Mouse (Mus musculus) midbrain, embryonic 13.5 days (tissue): ENCODE data around the gene Trpc4ap. TPM values are rescaled to one million over a fixed set of nuclear protein-coding genes. Genes with fewer than 3 reads are reported as not detected.
A peak's percentile ranks its signal among the peaks of the same experiment; 100 is the strongest.
"Not testable (repeated sequence)": the region's sequence is repeated elsewhere in the genome, so short reads cannot be mapped to it uniquely, and the experiment has no call there.

Source experiments
- ATAC-seq: fragments of 200-750 bp; cut with Nextera tagmentation; 2 replicates; pipeline ENCODE4 v1.8.0; 2017; ENCODE audit warnings: mild to moderate bottlenecking, moderate TSS enrichment, moderate library complexity
- H3K27ac ChIP-seq: fragments of 300-500 bp; sonication (generic); 2 replicates; pipeline ENCODE4 v1.5.1; 2015; ENCODE audit warnings: inconsistent platforms, mild to moderate bottlenecking, moderate library complexity
- H3K27me3 ChIP-seq: fragments of 300-500 bp; sonication (generic); 2 replicates; pipeline ENCODE4 v1.6.1; 2015; ENCODE audit warnings: mild to moderate bottlenecking, inconsistent platforms
- H3K36me3 ChIP-seq: fragments of 300-500 bp; sonication (generic); 2 replicates; pipeline ENCODE4 v1.6.1; 2015; ENCODE audit warnings: mild to moderate bottlenecking, inconsistent platforms
- H3K4me1 ChIP-seq: fragments of 300-500 bp; sonication (generic); replicated peaks from 2 replicates; pipeline ENCODE4 v1.6.1; 2015; ENCODE audit warnings: inconsistent platforms
- H3K4me2 ChIP-seq: fragments of 300-500 bp; sonication (generic); replicated peaks from 2 replicates; pipeline ENCODE4 v1.6.1; 2015; ENCODE audit warnings: moderate library complexity, mild to moderate bottlenecking, inconsistent platforms
- H3K4me3 ChIP-seq: fragments of 300-500 bp; sonication (generic); replicated peaks from 2 replicates; pipeline ENCODE4 v1.5.1; 2015; ENCODE audit warnings: mild to moderate bottlenecking, inconsistent platforms
- H3K9ac ChIP-seq: fragments of 300-500 bp; sonication (generic); replicated peaks from 2 replicates; pipeline ENCODE4 v1.6.1; 2015; ENCODE audit warnings: mild to moderate bottlenecking, inconsistent platforms
- H3K9me3 ChIP-seq: fragments of 300-500 bp; sonication (generic); 2 replicates; pipeline ENCODE4 v1.6.1; 2016; ENCODE audit warnings: mild to moderate bottlenecking, inconsistent platforms
- WGBS: fragments of 180-500 bp; shearing (Covaris S2); methylation state at CpG from one replicate; pipeline ENCODE4 v1.1.7; 2015; 5-methylcytosine and 5-hydroxymethylcytosine counted together
- polyA plus RNA-seq: library from polyadenylated mRNA; unstranded; fragments of >200 nt; fragmentation: Nextera tagmentation; extraction: Ambion mirVana; gene quantifications from 2 replicates; pipeline ENCODE4 v1.2.1, GENCODE M21; 2015

The Trpc4ap gene
- polyA plus RNA-seq, 1 experiment from 2014 or later: 169 TPM

DNA sequence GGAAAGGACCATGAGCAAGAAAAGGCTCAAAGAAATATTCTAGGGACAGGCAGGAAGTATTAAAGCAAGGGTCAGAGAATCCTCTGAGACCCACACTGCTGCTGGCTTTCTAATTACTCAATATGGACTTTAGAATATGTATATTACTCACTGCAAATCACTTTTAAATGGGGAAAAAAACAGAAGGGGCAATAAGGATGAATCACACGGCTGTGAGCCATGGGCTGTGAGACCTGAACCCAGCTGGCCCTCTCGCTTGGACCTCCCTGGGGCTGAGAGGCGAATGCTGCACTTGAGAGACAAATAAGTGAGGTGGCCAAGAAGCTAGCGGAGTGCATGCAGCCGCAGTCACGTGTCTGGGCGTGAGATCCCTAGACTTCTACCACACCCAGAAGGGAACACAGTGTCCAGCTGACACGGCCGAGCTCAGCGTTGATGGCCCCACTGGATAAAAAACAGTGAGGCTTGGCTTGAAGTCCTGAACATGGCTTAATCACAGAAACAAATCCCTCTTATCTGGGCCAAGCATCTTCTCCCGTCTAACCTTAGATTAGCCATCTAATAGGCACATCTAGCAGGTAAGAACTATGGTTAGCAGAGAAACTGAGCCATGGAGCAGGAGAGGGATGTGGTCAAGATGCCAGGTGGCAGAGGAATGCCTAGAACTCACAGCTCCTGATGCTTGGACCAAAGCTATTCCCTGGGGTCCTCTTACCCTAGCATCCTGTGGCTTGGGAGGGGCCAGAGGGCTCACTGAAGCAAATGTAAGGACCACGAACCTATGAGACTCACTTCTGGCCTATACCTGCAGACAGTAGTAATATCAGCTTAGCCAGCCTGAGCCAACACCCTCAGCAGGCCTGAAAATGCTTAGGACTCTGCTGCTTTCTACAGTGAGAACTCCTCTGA lies 25.2 kb upstream of the Trpc4ap start:
- 91% methylated on average over 12 of the region's 12 CpGs for WGBS

GRCm38 (mm10) chr2:155710557-155710956 lies 18.4 kb upstream of the Trpc4ap start:
- 93% methylated on average over 11 of the region's 11 CpGs for WGBS
- H3K9ac ChIP-seq: no peak overlapping the region
- no peaks in the 10 kb centered on the region for H3K4me1 ChIP-seq
- peaks cover 89% of the 10 kb centered on the region for H3K36me3 ChIP-seq
- no peak for ATAC-seq
- H3K27ac ChIP-seq: no peak overlapping the region
- no peaks in the 10 kb centered on the region for H3K9me3 ChIP-seq
- H3K4me2 ChIP-seq: no peak overlapping the region
- no peak overlapping the region for H3K4me3 ChIP-seq
- no peaks in the 10 kb centered on the region for H3K27me3 ChIP-seq

More for the DNA sequence above, 25.2 kb upstream of the Trpc4ap start:
- Histone ChIP-seq H3K27ac (no peak overlapping the region), H3K9me3 (no peaks in the 10 kb centered on the region), H3K4me3 (no peak overlapping the region), H3K4me2 (no peak overlapping the region), H3K36me3 (peaks cover 91% of the 10 kb centered on the region), H3K9ac (no peak overlapping the region), H3K27me3 (no peaks in the 10 kb centered on the region), H3K4me1 (no peaks in the 10 kb centered on the region)
- no peak for ATAC-seq

GRCm38 (mm10) chr2:155707251-155707650 lies 15.1 kb upstream of the Trpc4ap start:
- 83% methylated on average over 4 of the region's 4 CpGs for WGBS
- Histone ChIP-seq H3K4me1 (no peaks in the 10 kb centered on the region; the same call in 1 of the 2 replicates), H3K27me3 (no peaks in the 10 kb centered on the region), H3K9me3 (no peaks in the 10 kb centered on the region), H3K4me3 (no peak overlapping the region), H3K4me2 (no peak overlapping the region), H3K9ac (no peak overlapping the region), H3K36me3 (peaks cover 78% of the 10 kb centered on the region), H3K27ac (no peak overlapping the region)
- no peak for ATAC-seq

- Histone ChIP-seq H3K4me2 (no peak overlapping the region), H3K27me3 (no peaks in the 10 kb centered on the region), H3K36me3 (peaks cover 60% of the 10 kb centered on the region), H3K4me3 (no peak overlapping the region), H3K27ac (peak overlapping the region; percentile 69), H3K9me3 (no peaks in the 10 kb centered on the region), H3K9ac (no peak overlapping the region), H3K4me1 (no peaks in the 10 kb centered on the region; the same call in 1 of the 2 replicates)
- 14% methylated on average over 4 of the region's 4 CpGs for WGBS
- peak; percentile 65; the same call in 1 of the 2 replicates for ATAC-seq
Measured at GRCm38 (mm10) chr2:155703630-155704029, 11.4 kb upstream of the Trpc4ap start.

GRCm38 (mm10) chr2:155701399-155701919 lies 9.3 kb upstream of the Trpc4ap start:
- H3K4me2 ChIP-seq: no peak overlapping the region
- ATAC-seq: no peak
- H3K27me3 ChIP-seq: no peaks in the 10 kb centered on the region
- no peaks in the 10 kb centered on the region; the same call in 1 of the 2 replicates for H3K4me1 ChIP-seq
- no peak overlapping the region for H3K9ac ChIP-seq
- no peak overlapping the region for H3K4me3 ChIP-seq
- H3K36me3 ChIP-seq: peaks cover 46% of the 10 kb centered on the region
- 95% methylated on average over 19 of the region's 19 CpGs for WGBS
- H3K9me3 ChIP-seq: no peaks in the 10 kb centered on the region
- no peak overlapping the region for H3K27ac ChIP-seq

- not testable (repeated sequence) for H3K4me2 ChIP-seq, H3K4me1 ChIP-seq, H3K9me3 ChIP-seq, H3K27me3 ChIP-seq, H3K9ac ChIP-seq, ATAC-seq, H3K4me3 ChIP-seq, H3K27ac ChIP-seq
- 90% methylated on average over 6 of the region's 6 CpGs for WGBS
- H3K36me3 ChIP-seq: peaks cover 22% of the 10 kb centered on the region
Measured at GRCm38 (mm10) chr2:155698443-155698842, 6.3 kb upstream of the Trpc4ap start.

GRCm38 (mm10) chr2:155696851-155697250 lies 4.7 kb upstream of the Trpc4ap start:
- no peak for ATAC-seq
- no peaks in the 10 kb centered on the region for H3K27me3 ChIP-seq
- no peaks in the 10 kb centered on the region for H3K4me1 ChIP-seq
- WGBS: 80% methylated on average over 7 of the region's 7 CpGs
- H3K9ac ChIP-seq: no peak overlapping the region
- H3K27ac ChIP-seq: no peak overlapping the region
- no peak overlapping the region for H3K4me3 ChIP-seq
- H3K4me2 ChIP-seq: no peak overlapping the region
- peaks cover 11% of the 10 kb centered on the region for H3K36me3 ChIP-seq
- no peaks in the 10 kb centered on the region for H3K9me3 ChIP-seq

- 16% methylated on average over 7 of the region's 7 CpGs for WGBS
- H3K27ac ChIP-seq: no peak overlapping the region
Measured at GRCm38 (mm10) chr2:155696091-155696558, 3.9 kb upstream of the Trpc4ap start.

DNA sequence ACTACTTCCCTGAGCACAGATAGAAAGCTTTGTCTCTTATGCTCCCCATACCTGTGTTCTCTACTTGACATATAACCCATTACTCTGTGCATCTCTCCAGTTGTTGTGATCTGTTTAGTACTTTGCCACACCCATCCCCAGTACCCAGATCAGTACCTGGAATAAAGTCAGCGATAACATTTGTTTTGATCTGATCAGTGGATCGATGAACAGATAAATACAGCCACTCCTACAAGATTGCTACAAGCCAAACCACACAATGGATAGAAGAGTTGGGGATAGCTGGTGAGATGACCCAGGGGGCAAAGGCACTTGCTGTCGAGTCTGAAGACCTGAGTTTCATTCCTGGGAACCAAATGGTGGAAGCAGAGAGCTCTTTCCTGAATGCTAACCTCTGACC lies 3.1 kb upstream of the Trpc4ap start:
- Histone ChIP-seq H3K4me3 (no peak overlapping the region), H3K27ac (no peak overlapping the region), H3K9ac (no peak overlapping the region), H3K4me1 (peaks cover 11% of the 10 kb centered on the region), H3K27me3 (no peaks in the 10 kb centered on the region), H3K36me3 (no peaks in the 10 kb centered on the region), H3K9me3 (no peaks in the 10 kb centered on the region), H3K4me2 (no peak overlapping the region)
- no peak for ATAC-seq
- WGBS: 77% methylated on average over 3 of the region's 3 CpGs

More at GRCm38 (mm10) chr2:155696091-155696558, 3.9 kb upstream of the Trpc4ap start:
- ATAC-seq: no peak
- no peak overlapping the region for H3K4me2 ChIP-seq
- peaks cover 3% of the 10 kb centered on the region for H3K4me1 ChIP-seq
- H3K27me3 ChIP-seq: no peaks in the 10 kb centered on the region
- H3K9me3 ChIP-seq: no peaks in the 10 kb centered on the region
- no peak overlapping the region for H3K4me3 ChIP-seq
- peaks cover 4% of the 10 kb centered on the region; the same call in 1 of the 2 replicates for H3K36me3 ChIP-seq
- no peak overlapping the region for H3K9ac ChIP-seq

- H3K9ac ChIP-seq: no peak overlapping the region
- H3K27ac ChIP-seq: no peak overlapping the region
- no peaks in the 10 kb centered on the region for H3K9me3 ChIP-seq
- H3K36me3 ChIP-seq: no peaks in the 10 kb centered on the region
- ATAC-seq: no peak
- 78% methylated on average over 2 of the region's 2 CpGs for WGBS
- H3K4me2 ChIP-seq: no peak overlapping the region
- no peak overlapping the region for H3K4me3 ChIP-seq
- H3K4me1 ChIP-seq: peaks cover 17% of the 10 kb centered on the region
- H3K27me3 ChIP-seq: no peaks in the 10 kb centered on the region
Measured at GRCm38 (mm10) chr2:155694564-155694963, 2.4 kb upstream of the Trpc4ap start.

- Histone ChIP-seq H3K36me3 (no peaks in the 10 kb centered on the region), H3K4me1 (peaks cover 25% of the 10 kb centered on the region), H3K4me3 (no peak overlapping the region), H3K27me3 (no peaks in the 10 kb centered on the region), H3K27ac (no peak overlapping the region), H3K9me3 (no peaks in the 10 kb centered on the region), H3K4me2 (no peak overlapping the region), H3K9ac (no peak overlapping the region)
- ATAC-seq: no peak
- 86% methylated on average over 4 of the region's 4 CpGs for WGBS
Measured at GRCm38 (mm10) chr2:155693136-155693535, 952 bp upstream of the Trpc4ap start.

GRCm38 (mm10) chr2:155691336-155691722 lies 855 bp downstream of the Trpc4ap start:
- no peak for ATAC-seq
- peaks cover 28% of the 10 kb centered on the region for H3K4me1 ChIP-seq
- H3K4me3 ChIP-seq: peak overlapping the region; percentile 81
- no peaks in the 10 kb centered on the region for H3K9me3 ChIP-seq
- peaks cover 6% of the 10 kb centered on the region for H3K36me3 ChIP-seq
- no peaks in the 10 kb centered on the region for H3K27me3 ChIP-seq
- H3K4me2 ChIP-seq: peak overlapping the region; percentile 89
- 6% methylated on average over 8 of the region's 8 CpGs for WGBS
- H3K9ac ChIP-seq: peak overlapping the region; percentile 94
- H3K27ac ChIP-seq: peak overlapping the region; percentile 94
